In the genomic region with DNA sequence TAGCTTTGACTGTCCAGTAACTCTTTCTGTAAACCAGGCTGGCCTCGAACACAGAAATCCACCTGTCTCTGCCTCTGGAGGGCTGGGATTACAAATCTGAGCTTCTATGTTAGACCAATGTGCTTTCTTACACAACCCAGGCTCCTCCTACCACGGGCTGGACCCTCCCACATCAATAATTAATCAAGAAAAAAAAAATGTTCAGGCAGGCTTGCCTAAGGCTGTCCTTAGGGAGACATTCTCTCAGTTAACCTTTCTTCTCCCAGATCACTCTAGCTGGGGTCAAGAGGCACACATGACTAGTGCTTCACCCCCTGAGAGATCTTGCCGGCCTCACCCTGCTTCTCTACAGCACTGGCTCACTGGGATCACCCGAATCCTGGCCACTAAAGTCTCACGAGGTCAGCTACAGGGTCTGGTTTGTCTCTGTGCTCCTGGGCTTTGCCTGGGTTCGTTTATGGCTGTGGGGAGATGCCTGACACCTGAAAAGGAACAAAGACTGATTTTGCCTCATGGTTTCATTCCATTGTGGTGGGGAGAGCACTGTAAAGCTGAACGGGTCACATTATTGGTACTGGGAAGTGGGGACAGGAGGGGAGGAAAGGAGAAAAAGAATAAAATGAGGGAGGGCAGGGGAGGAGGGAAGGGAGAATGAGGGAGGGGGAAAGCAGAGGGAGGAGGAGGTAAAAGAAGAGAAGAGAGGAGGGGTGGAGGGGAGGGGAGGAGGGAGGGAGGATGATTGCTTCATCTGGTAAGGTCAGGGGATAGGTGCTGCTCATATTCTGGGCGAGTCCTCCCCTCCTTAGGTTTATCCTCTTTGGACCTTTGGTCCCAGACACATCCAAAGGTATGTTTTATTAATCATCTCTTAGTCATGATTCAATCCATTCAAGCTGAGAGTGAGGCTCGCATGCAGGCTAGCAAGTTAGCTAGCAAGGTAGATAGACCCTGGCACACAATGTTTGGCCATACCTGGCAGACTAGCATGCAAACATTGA, we compare ENCODE assay signal across 11 mouse cellular contexts. TPM values are rescaled to one million over a fixed set of nuclear protein-coding genes. Genes with fewer than 3 reads are reported as not detected.
DNase-seq lines count a peak whose midpoint lies in the region; ATAC-seq lines count a peak whose summit lies in the region.
"Had no signal": no experiment of that assay in that cellular context is flagged by ENCODE, and none has a peak within 500 bp of the region (broad histone marks: within the 10 kb centered on the region; RNA-seq: fewer than 3 reads in every experiment).

No protein-coding gene starts in this region.

- H3K4me2 ChIP-seq in neural tube, embryonic 11.5 days (ENCODE audit: low read depth), result no peak overlapping the region
- no peak overlapping the region for H3K4me2 ChIP-seq in forebrain, embryonic 15.5 days (replicated peaks)

- H3K27me3 ChIP-seq in neural tube, embryonic 11.5 days (ENCODE audit: control insufficient read depth, insufficient read depth, low read length), result no peaks in the 10 kb centered on the region
- no peaks in the 10 kb centered on the region for H3K27me3 ChIP-seq in forebrain, embryonic 15.5 days

- no peaks in the 10 kb centered on the region for H3K4me1 ChIP-seq in neural tube, embryonic 11.5 days (ENCODE audit: control insufficient read depth, insufficient read depth, low read length)
- H3K4me1 ChIP-seq in forebrain, embryonic 15.5 days, result no peaks in the 10 kb centered on the region

- 34% methylated on average over 9 of the region's 9 CpGs for WGBS in neural tube, embryonic 11.5 days
- WGBS in forebrain, embryonic 15.5 days, result 50% methylated on average over 9 of the region's 9 CpGs

- no peak overlapping the region for H3K4me3 ChIP-seq in neural tube, embryonic 11.5 days (ENCODE audit: low read depth, low read length)
- H3K4me3 ChIP-seq in forebrain, embryonic 15.5 days, result no peak overlapping the region

- H3K27ac ChIP-seq in neural tube, embryonic 11.5 days (ENCODE audit: low read depth, low read length), result 0 out of 2 replicates have a peak overlapping the region, but pooled peaks have one; percentile 49
- no peak overlapping the region for H3K27ac ChIP-seq in forebrain, embryonic 15.5 days (replicated peaks)

- no peak overlapping the region for H3K9ac ChIP-seq in neural tube, embryonic 11.5 days (ENCODE audit: low read length)
- no peak overlapping the region for H3K9ac ChIP-seq in forebrain, embryonic 15.5 days (replicated peaks)

- peak; percentile 15 for DNase-seq in adrenal gland, postnatal 14 days
- DNase-seq in adrenal gland, postnatal 36 days, result no peak
- peak; percentile 41 for DNase-seq in neural tube, embryonic 11.5 days (ENCODE audit: low spot score)
- no peak for DNase-seq in neural tube, embryonic 10.5 days (ENCODE audit: extremely low spot score, low spot score)
- peak; percentile 17 to 40 for DNase-seq in kidney, postnatal 4 days
- no peak for DNase-seq in spleen, postnatal 10 days (ENCODE audit: low spot score in 2 of 2)
- DNase-seq: cerebellum, postnatal 25 days had no signal

- H3K36me3 ChIP-seq in neural tube, embryonic 11.5 days (ENCODE audit: control insufficient read depth, insufficient read depth, low read length), result no peaks in the 10 kb centered on the region
- no peaks in the 10 kb centered on the region for H3K36me3 ChIP-seq in forebrain, embryonic 15.5 days

- no peaks in the 10 kb centered on the region for H3K9me3 ChIP-seq in neural tube, embryonic 11.5 days (ENCODE audit: control insufficient read depth, low read length)
- H3K9me3 ChIP-seq in forebrain, embryonic 15.5 days, result no peaks in the 10 kb centered on the region

- no peak for ATAC-seq in neural tube, embryonic 11.5 days (ENCODE audit: insufficient read depth, low FRiP score, low TSS enrichment)
- ATAC-seq in cerebellum, adult (ENCODE audit: insufficient number of reproducible peaks, low FRiP score, low TSS enrichment), result no peak
- ATAC-seq in forebrain, embryonic 15.5 days (replicated peaks), result no peak
- ATAC-seq: inflammation-experienced regulatory T-cells, adult 6 months; lung, postnatal 0 days had no signal

RNA-seq across cellular contexts. Expression of a gene that starts 22.4 kb away (rescaled TPM):
- total RNA-seq in adrenal gland, postnatal 14 days (2021), result 68.0 and 79.0 TPM in 2 replicates
- total RNA-seq in adrenal gland, postnatal 36 days (2021), result 10 to 100 TPM; 69.0 to 69.7 TPM
- 25.4 and 29.6 TPM in 2 replicates for polyA plus RNA-seq in neural tube, embryonic 11.5 days (2014; fragmentation: Nextera tagmentation; extraction: Ambion mirVana)
- polyA plus RNA-seq in forebrain, embryonic 15.5 days (2015; fragmentation: Nextera tagmentation; extraction: Ambion mirVana), result 18.4 and 21.9 TPM in 2 replicates

Comparison
In these comparisons a context has a peak if more than half of its experiments do, and no peak if none do; other contexts are left out.
1. DNase-seq: peak in adrenal gland, postnatal 14 days (single experiment), neural tube, embryonic 11.5 days (single experiment) and kidney, postnatal 4 days (2 of 2); none in adrenal gland, postnatal 36 days (0 of 2), neural tube, embryonic 10.5 days (single experiment) and spleen, postnatal 10 days (0 of 2).